Mouse (Mus musculus) monocyte, adult 59 days (primary cell): ENCODE results near the gene Evi2b. TPM values are rescaled to one million over a fixed set of nuclear protein-coding genes. Genes with fewer than 3 reads are reported as not detected.

Experiments
- total RNA-seq, 2 experiments: library from RNA; stranded (reverse); gene quantifications; one replicate each; pipeline ENCODE4 v1.2.4; 2023

The Evi2b gene
- 100 to 1,000 TPM; 269 to 299 TPM for total RNA-seq

DNA sequence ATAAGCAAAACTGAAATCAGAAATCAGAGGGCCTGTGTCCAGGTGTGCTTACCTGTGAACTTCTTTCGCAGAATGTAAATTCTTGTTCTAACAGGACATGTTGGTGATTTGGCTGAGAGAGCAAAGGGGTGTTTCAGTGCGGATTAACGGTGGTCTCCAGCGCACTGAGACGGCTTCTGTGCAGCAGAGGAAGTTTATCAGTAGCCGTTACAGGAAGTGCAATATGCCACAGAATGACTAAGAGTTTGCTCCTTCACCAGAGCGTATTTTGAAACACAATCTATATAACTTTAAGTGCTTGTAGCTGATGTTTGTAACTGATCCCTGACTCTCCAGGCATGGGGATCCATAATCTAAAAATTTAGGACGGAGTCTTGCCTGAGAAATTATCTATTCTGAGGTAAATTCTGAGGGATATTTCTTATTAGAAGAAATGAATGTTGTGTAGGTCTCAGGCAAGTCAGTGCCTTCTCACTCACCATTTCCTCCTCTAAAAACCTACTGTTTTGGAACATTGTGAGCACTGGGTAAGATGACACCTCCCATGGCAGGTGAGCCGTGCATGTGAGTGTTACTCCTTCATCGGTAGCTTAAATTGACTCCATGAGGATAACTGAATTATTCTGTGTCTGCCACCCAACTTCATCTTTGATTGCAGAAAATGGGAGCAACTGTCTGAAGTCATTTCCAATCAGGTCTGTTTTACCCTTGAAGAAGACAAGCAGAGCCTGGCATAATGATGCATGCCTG, at the start of gene Evi2b:
Evi2b (minus strand) TSS at position 203 of the 750 bp plus-strand sequence.

GRCm38 (mm10) chr11:79530333-79530761, 6.8 kb upstream of the Evi2b start, which contains the start of the genes Evi2 and Evi2a:
Gene Evi2 (minus strand): TSS chr11:79530589.
Gene Evi2a (minus strand): TSS chr11:79530609.

GRCm38 (mm10) chr11:79503845-79504244, 19.7 kb downstream of the Evi2b start, which contains the start of gene Omg:
Gene Omg (minus strand): TSS chr11:79504084.

Other genes starting within 250 kb of the Evi2b start
- gene Gm9964, start 226.9 kb downstream of the Evi2b start, total RNA-seq, result 1 to 10 TPM; 1.8 to 2.2 TPM
- 10 to 100 TPM; 29.4 to 38.8 TPM for gene Nf1, start 184.1 kb downstream of the Evi2b start, total RNA-seq
- under 1 TPM; 0.42 to 0.70 TPM for gene Omg, start 19.7 kb downstream of the Evi2b start, total RNA-seq
- gene Evi2, start 6.8 kb upstream of the Evi2b start, total RNA-seq, result 10 to 100 TPM; 19.8 to 22.6 TPM
- 100 to 1,000 TPM; 209 to 223 TPM for gene Evi2a, start 6.8 kb upstream of the Evi2b start, total RNA-seq
- 1 to 10 TPM; 2.5 to 2.7 TPM for gene Rab11fip4, start 67.5 kb upstream of the Evi2b start, total RNA-seq